Mouse (Mus musculus) E14TG2a.4 (cell line): Measurements from ENCODE around the gene Rhox10.
"Not testable (repeated sequence)": the region's sequence is repeated elsewhere in the genome, so short reads cannot be mapped to it uniquely, and the experiment has no call there.

Experiments
- H3K27me3 ChIP-seq: 2 replicates; pipeline ENCODE4 v1.6.1; 2014; ENCODE audit warnings: low read length, control low read depth; ENCODE audit not compliant: insufficient read depth
- H3K36me3 ChIP-seq: 2 replicates; pipeline ENCODE4 v1.6.1; 2014; ENCODE audit warnings: low read length, control low read depth; ENCODE audit not compliant: insufficient read depth
- H3K4me1 ChIP-seq: replicated peaks from 2 replicates; pipeline ENCODE4 v1.6.1; 2014; ENCODE audit warnings: low read depth, low read length, control low read depth
- H3K4me3 ChIP-seq: replicated peaks from 2 replicates; pipeline ENCODE4 v1.5.1; 2014; ENCODE audit warnings: mild to moderate bottlenecking, low read length
- H3K9me3 ChIP-seq: 2 replicates; pipeline ENCODE4 v1.6.1; 2014; ENCODE audit warnings: low read length, control low read depth
- CTCF ChIP-seq: conservative IDR thresholded peaks from 2 replicates; pipeline ENCODE4 v1.5.1; 2014; ENCODE audit warnings: low read length
- NANOG ChIP-seq: IDR thresholded peaks from 2 replicates; pipeline ENCODE4 v1.6.1; 2014; ENCODE audit warnings: borderline replicate concordance, low read length, mixed read lengths
- POU5F1 ChIP-seq: IDR thresholded peaks from 2 replicates; pipeline ENCODE4 v1.6.1; 2014; ENCODE audit warnings: low read length, borderline replicate concordance

Gene Rhox10

DNA sequence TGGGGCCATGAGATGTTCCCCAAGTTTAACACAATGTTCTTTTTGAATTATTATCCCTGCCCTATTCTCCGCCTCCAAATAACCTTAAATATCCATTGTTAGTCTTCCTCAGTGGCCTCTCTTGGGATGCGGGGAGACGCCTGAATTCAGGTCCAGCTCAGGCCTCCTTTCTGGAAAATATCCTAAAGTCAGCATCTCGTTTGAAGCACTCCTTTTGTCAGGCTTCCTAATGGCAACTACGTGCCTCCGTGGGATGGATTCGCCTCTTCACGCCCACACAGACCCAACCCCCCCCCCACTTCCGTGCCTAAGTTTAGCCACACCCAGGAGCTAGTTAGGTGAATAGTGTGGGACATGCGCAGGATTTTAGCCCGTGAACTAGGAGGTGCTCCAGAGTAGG is at the start of gene Rhox10:
Gene Rhox10, plus strand, starts transcription at position 301 of the 400 bp plus-strand sequence.
- Histone ChIP-seq H3K4me1 (no peaks in the 10 kb centered on the region), H3K9me3 (no peaks in the 10 kb centered on the region), H3K4me3 (no peak within 1 kb of the TSS), H3K27me3 (no peaks in the 10 kb centered on the region), H3K36me3 (no peaks in the 10 kb centered on the region)
- TF ChIP-seq POU5F1 (no peak), NANOG (no peak), CTCF (no peak)

DNA sequence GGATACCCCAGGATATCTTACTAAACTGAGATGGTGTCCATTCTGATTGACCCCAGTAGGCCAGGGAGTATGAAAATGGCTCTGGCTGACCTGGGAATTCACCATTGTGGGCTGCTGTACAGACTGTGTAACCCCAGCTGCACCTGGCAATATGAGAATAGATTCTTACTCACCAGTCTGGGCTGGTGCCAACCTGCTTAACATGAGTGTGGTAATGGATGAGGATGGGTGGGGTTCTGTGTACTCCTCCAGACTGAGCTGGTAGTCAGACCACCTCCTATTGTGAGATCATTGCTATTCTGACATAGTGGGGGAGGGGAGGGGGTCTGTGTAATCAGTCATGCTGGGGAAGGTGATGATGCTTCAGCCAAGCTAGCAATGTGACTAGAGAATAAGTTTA is 47.7 kb upstream of the Rhox10 start, which contains the start of gene Btg1-ps1:
Gene Btg1-ps1, minus strand, starts transcription at position 219 of the 400 bp plus-strand sequence.
- not testable (repeated sequence) for H3K27me3 ChIP-seq, H3K4me3 ChIP-seq, H3K9me3 ChIP-seq, H3K36me3 ChIP-seq, H3K4me1 ChIP-seq

DNA sequence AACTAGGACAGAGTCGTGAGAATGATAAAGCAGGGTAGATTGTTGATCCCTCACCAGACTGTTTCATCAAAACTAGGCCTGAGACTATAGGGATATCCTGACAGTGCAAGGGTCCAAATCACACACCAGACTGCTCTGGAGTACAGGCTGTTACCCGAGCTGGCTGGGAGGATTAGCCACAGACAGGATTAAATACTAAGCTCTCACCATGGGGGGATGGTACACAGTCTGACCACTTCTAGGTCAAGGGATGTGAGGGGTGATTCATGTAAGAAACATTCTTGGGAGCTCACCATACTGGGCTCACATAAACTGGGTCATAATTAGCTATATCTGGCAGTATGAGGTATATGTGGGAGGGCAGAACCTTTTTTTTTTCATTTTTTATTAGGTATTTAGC is 32.4 kb upstream of the Rhox10 start:
- Histone ChIP-seq H3K4me1 (no peaks in the 10 kb centered on the region), H3K9me3 (no peaks in the 10 kb centered on the region), H3K36me3 (no peaks in the 10 kb centered on the region), H3K4me3 (no peak overlapping the region), H3K27me3 (no peaks in the 10 kb centered on the region)
- no peak for TF ChIP-seq NANOG
- TF ChIP-seq POU5F1, result no peak
- TF ChIP-seq CTCF, result no peak

DNA sequence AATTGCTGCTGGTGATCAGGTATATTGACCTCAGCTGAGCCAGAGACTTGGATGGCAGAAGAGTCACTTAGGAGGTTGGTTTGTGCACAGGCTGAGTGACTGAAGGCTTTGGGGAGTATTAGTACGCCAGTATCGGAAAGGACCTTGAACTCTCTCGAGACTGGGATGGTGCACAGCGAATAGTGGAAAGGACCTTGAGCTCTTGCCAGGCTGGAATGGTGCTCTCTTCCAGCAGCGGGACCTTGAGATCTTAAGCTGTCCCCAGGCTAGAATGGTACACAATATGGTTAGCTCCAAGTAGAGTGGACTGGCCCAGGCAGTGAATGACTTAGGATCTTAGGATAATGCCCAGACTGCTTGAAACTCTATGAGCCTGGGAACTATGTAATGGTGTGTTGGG is 26.6 kb upstream of the Rhox10 start:
- TF ChIP-seq POU5F1 (no peak), NANOG (no peak)
- H3K27me3 ChIP-seq, result no peaks in the 10 kb centered on the region
- H3K9me3 ChIP-seq, result no peaks in the 10 kb centered on the region
- no peaks in the 10 kb centered on the region for H3K36me3 ChIP-seq
- H3K4me3 ChIP-seq, result no peak overlapping the region
- no peaks in the 10 kb centered on the region for H3K4me1 ChIP-seq

DNA sequence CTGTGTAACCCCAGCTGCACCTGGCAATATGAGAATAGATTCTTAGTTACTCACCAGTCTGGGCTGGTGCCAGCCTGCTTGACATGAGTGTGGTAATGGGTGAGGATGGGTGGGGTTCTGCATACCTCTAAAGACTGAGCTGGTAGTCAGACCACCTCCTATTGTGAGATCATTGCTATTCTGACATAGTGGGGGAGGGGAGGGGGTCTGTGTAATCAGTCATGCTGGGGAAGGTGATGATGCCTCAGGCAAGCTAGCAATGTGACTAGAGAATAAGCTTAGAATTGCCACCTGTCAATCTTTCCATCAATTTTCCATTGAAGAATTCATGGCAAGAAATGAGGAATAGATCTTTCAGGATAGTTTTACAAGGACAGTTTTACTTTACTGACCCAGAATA is 23.3 kb upstream of the Rhox10 start, which contains the start of gene Btg1-ps2:
Gene Btg1-ps2, minus strand, starts transcription at position 101 of the 400 bp plus-strand sequence.
- not testable (repeated sequence) for H3K4me3 ChIP-seq, H3K27me3 ChIP-seq, H3K9me3 ChIP-seq, H3K4me1 ChIP-seq, H3K36me3 ChIP-seq

DNA sequence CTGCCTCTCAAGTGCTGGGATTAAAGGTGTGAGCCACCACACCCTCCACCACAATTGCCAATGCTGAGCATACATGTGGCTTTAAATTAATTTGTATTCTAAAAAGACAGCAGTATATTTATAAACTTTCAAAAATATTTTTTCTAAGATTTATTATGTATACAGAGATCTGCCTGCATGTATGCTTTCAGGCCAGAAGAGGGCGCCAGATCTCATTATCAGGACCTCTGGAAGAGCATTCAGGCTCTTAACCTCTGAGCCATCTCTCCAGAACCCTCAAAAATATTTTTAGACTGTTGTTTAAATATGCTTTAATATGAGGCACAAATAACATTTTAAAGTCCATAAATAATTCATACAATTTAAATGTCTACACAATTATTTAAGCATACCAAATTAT is 4.7 kb upstream of the Rhox10 start:
- Histone ChIP-seq H3K27me3 (no peaks in the 10 kb centered on the region), H3K4me1 (no peaks in the 10 kb centered on the region), H3K9me3 (no peaks in the 10 kb centered on the region), H3K4me3 (no peak overlapping the region), H3K36me3 (no peaks in the 10 kb centered on the region)
- no peak for TF ChIP-seq POU5F1
- TF ChIP-seq CTCF, result peak; percentile 51

DNA sequence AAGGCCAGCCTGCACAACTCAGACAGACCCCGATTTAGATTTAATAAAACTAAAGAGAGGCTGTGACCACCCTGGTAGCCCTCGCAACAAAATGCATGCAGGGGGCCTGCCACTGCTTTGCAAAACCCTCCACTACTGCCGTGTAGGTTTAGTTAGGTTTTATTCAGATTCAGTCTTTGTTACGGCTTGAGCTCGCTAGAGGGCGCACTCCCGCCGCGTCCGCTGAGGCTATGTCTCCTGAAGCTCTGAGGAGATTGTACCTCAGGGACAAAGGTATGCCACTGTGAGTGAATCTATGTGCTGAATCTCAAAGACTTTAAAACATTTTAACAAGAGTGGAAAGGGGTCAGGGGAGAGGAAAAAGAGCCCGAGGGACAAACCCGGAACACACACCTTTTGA is 18.0 kb downstream of the Rhox10 start:
- Histone ChIP-seq H3K4me3 (no peak overlapping the region), H3K9me3 (no peaks in the 10 kb centered on the region), H3K36me3 (no peaks in the 10 kb centered on the region), H3K27me3 (no peaks in the 10 kb centered on the region), H3K4me1 (peaks cover 10% of the 10 kb centered on the region; the same call in 1 of the 2 replicates)
- TF ChIP-seq CTCF (peak; percentile 48), POU5F1 (no peak)

DNA sequence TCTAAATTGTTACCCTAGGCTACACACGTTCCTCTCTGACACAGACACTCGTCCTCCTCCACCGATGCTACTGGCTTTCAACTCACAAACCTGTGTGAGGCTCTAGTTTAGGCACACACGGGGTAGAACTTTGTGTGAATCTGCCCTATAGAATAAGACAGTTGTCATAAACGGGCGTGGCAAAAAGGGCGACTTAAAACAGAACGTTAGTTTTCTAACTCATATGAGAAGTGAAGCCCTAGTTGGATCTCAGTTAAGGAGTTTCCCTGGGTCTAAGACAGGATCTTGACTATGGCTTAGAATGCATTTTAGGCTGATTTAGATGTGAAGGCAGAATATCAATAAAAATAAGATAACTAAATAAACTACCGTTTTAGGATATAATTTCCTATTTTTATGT is 18.8 kb downstream of the Rhox10 start, which contains the start of gene Rhox11:
Gene Rhox11, minus strand, starts transcription at position 101 of the 400 bp plus-strand sequence.
- H3K9me3 ChIP-seq, result no peaks in the 10 kb centered on the region
- H3K36me3 ChIP-seq, result no peaks in the 10 kb centered on the region
- peaks cover 10% of the 10 kb centered on the region; the same call in 1 of the 2 replicates for H3K4me1 ChIP-seq
- no peak within 1 kb of the TSS for H3K4me3 ChIP-seq
- no peaks in the 10 kb centered on the region for H3K27me3 ChIP-seq
- TF ChIP-seq POU5F1, result no peak
- no peak for TF ChIP-seq CTCF
- no peak for TF ChIP-seq NANOG

DNA sequence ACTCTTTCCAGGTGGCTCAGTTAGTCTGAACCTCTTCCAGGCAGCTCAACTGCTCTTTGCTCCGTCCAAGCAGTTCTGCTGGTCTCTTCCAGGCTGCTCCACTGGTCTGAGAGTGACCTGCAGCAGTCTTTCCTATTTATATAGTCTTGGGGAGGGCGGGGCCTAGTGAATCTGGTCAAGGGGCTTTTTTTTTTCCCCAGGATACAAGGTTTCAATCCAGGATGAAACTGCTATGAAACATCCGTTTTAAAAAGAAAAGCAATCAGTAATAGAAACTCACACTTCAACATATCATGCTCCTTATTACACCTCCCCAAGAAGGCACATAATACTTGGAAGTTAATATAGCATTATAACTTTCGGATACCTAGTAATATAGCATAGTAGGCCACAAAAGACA is 44.5 kb downstream of the Rhox10 start, which contains the start of gene Rhox12:
Gene Rhox12, minus strand, starts transcription at position 101 of the 400 bp plus-strand sequence.
- no peaks in the 10 kb centered on the region for H3K36me3 ChIP-seq
- no peak within 1 kb of the TSS for H3K4me3 ChIP-seq
- H3K4me1 ChIP-seq, result no peaks in the 10 kb centered on the region
- H3K9me3 ChIP-seq, result no peaks in the 10 kb centered on the region
- TF ChIP-seq POU5F1 (no peak), CTCF (no peak), NANOG (no peak)
- no peaks in the 10 kb centered on the region for H3K27me3 ChIP-seq
